Mouse (Mus musculus) forelimb bud, embryonic 11.5 days (tissue): ENCODE results near the gene Gm960.
"Not testable (repeated sequence)": the region's sequence is repeated elsewhere in the genome, so short reads cannot be mapped to it uniquely, and the experiment has no call there.

Experiments used
- DNase-seq: peaks from one replicate; pipeline ENCODE4 v3.0.0-alpha.2; 2012; ENCODE audit warnings: low read depth, low spot score

The Gm960 gene

DNA sequence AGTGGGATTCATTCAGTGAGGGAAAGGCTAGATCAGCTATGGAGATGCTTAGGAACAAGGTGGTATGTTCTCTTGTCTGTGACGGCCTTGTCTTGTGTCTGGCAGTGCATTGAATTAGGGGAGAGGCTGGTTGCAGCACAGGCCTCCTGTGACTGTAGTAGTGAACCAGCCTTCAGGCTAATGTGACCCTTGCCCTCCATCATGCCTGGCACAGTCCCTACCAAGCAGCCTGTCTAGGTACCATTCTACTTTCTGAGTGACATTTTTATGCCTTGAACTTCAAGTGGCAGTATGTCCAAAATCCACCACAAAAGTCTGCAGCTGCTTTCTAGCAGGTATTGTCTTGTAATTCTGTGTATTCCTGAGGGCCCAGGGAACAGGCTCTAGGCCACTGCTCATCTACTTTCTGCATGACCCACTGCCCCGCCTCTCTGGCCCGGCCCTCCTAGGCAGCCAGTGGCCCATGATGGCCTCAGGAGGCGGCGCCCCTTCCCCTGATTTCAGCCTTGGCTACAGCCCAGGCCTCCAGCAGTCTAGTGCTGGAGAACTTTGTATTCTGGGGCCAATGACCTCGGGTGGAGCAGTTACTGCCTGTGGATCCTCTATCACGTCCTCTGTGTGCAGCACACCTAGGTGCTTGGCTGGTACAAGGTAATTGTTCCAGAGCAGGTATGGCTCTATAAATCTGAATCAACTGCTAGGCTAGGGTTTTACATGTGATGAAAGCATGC lies 104.5 kb downstream of the Gm960 start:
- DNase-seq, result no peak

DNA sequence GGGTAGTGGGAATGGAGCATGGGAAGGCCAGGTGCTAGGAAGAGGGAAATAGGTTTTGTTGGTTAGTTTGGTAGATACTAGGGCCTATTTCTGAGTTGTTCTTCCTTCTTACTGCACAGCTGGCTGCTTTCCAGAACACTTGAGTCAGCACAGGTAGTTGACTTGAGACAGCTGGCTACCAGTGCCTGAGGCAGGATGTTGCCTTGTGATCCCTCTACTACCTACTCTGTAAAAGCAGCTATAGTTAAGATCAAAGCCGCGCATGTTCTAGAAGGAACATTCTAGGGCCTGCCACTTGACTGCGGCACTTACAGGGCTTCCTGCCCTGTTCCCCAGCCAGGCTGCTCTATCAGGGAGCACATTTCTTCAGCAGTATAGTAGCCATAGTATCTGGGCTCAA lies 108.4 kb downstream of the Gm960 start:
- no peak for DNase-seq

DNA sequence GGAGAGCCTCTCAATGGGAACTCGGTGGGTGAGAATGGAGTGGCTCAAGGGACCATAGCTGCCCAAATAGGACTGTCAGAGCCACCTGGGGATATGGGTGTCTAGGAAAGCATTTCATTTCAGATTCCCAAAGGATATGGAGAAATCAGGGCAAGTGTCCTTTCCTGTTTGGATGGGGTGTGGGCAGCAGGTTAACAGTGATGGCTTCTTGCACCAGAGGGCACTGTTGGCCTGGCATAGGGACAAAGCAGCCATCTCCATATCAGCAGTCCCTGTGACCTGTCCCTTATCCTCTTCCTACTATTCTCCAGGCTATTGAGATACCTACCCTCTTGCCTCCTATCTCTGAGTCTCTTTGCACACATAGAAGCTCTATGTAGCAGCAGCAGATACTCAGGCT lies 109.4 kb downstream of the Gm960 start:
- no peak for DNase-seq

DNA sequence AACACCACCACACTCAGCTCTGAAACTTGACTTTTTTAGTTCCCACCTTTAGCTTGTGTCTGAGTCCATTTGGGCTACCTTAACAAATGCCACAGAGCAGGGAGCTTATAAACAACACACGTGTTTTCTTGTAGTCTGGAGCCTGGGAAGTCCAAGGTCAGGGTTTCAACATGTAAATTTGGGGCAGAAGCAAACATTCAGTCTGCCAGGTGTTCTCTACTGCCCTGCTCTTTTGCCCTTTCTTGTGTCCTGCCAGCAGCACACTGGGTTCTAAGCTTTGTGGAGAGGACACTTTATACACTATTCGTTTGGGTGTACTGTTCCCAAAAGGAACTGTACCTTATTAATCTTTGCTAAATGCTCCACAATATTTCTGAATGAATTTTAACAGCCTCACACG lies 110.0 kb downstream of the Gm960 start:
- no peak for DNase-seq

DNA sequence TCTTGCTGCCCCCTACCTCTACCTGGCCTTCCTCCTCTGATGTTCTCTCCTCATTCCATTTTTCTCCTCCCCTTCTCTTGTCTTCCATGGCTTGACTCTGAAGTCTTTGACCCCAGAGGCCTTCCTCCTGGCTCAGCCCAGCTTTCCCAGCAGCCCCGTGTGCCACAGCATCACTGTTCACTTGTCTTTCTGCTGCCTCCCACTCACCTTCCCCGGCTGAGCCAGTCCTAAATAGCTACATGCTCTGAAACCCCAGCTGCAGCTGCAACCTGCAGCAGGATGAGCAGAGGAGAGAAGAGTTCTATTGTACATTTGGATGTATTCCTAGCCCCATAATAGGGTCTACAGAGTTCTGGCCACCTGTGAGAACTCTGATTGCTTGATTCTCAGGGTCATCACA lies 111.0 kb downstream of the Gm960 start:
- no peak for DNase-seq

DNA sequence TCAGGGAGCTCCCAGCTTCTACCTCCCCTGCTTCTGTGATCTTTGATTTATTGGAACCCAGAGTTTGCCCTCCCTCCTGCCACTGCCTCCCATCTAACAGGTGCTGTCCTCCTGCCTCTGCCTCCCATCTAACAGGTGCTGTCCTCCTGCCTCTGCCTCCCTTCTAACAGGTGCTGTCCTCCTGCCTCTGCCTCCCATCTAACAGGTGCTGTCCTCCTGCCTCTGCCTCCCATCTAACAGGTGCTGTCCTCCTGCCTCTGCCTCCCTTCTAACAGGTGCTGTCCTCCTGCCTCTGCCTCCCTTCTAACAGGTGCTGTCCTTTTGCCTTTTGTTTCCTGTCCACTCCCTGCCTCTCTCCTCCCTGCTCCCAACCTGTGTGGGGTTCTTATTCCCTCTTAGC lies 111.7 kb downstream of the Gm960 start:
- not testable (repeated sequence) for DNase-seq

DNA sequence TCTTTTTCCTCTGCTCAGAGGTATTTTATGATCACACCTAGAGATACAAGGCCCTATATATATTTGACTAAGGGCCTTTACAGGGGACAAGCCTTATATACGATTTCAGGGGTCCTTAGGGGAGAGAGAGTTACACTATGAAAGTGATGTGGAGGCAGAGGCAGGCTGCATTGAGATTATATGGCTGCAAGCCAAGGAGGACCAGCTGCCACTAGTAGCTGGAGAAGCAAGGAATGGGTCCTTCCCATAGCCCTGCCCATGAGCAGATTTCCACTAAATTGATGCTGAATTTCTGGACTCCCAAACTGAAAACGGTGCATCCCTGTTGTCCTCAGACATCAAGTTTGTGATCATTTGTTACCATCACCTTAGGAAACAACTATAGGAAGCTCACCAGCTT lies 114.6 kb downstream of the Gm960 start:
- no peak for DNase-seq

DNA sequence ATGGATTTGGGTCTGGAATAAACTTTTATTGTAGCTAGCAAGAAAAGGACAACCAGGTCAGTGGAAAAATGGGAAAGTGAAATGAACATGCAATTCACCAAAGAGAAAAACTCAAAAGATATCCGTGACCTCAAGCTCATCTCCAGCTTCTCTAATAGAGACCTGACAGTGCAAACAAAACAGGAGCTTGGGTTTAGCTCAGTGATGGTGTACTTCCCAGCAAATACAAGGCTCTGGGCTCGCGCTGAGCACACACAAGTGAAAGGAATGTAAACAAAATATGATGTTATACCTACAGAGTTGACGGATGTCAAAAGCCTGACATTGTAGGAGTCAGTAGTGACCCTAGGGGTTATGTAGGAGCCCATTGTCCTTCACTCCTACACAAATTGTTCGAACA lies 119.2 kb downstream of the Gm960 start:
- no peak for DNase-seq

DNA sequence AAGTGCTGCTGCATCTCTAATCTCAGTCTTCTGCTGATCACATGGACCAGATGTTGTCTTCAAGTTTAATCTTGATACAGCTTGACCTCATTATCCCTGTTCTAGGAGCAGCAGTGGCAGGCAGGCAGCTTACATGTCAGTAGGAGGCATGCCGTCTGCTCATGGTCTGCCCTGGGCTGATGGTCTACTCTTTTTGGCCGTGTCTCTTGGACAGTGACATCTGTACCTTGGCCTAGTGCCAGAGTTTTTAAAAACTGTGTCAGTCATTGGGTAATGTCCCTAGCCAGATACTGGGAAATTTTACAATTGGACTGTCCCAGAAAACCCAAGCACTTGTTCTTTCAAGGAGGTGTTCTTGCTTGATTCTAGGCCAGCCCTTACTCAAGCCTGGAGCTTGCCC lies 119.7 kb downstream of the Gm960 start:
- DNase-seq, result no peak
